Mouse (Mus musculus): ENCODE measurements around the gene Ncapg.

Ncapg gene

GRCm38 (mm10) chr5:45691678-45692077 lies 22.0 kb downstream of the Ncapg start:
- no peak for DNase-seq (ENCODE audit: low spot score in 2 of 2)

- DNase-seq (ENCODE audit: low spot score in 2 of 2), result no peak
Observed at GRCm38 (mm10) chr5:45706811-45707210, 37.1 kb downstream of the Ncapg start.

GRCm38 (mm10) chr5:45709653-45710052 lies 39.9 kb downstream of the Ncapg start:
- DNase-seq (ENCODE audit: low spot score in 2 of 2), result no peak

- DNase-seq (ENCODE audit: low spot score in 2 of 2), result no peak
Observed at GRCm38 (mm10) chr5:45718848-45719488, 49.2 kb downstream of the Ncapg start.

GRCm38 (mm10) chr5:45733751-45734150 lies 64.0 kb downstream of the Ncapg start:
- no peak for DNase-seq (ENCODE audit: low spot score in 2 of 2)

- DNase-seq (ENCODE audit: low spot score in 2 of 2), result no peak
Observed at GRCm38 (mm10) chr5:45737911-45738310, 68.2 kb downstream of the Ncapg start.

All from cerebellum, postnatal 4 days (tissue).